Mouse (Mus musculus): ENCODE data around the gene Rftn1. TPM values are rescaled to one million over a fixed set of nuclear protein-coding genes. Genes with fewer than 3 reads are reported as not detected.
A peak's percentile ranks its signal among the peaks of the same experiment; 100 is the strongest.

The Rftn1 gene
- total RNA-seq, 2 experiments from 2014 or later = 13.2 to 29.8 TPM

- no peak for ATAC-seq (replicated peaks; ENCODE audit: poor library complexity)
These were observed 195.2 kb downstream of the Rftn1 start for GRCm38 (mm10) chr17:49995226-49995625.

DNA sequence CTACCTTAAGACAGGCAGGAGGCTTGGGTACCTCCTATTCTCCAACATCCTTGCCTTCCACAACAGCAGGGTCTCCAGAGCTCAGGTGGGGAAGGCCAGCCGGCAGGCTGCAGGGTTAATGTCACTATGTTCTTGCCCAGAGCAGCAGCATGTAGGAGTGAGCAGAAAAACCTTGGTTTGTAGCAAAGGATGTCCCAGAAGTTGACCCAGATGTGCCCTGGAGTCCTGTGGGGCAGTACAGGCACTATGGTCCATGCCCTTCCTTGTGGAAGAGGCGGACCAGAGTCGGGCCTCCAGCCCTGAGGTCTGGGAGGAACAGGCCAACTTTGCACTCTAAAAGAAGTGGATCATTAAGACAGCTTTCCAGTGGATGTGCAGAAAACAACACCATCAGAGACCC is 196.8 kb downstream of the Rftn1 start:
- no peak for ATAC-seq (replicated peaks; ENCODE audit: poor library complexity)

- no peak for ATAC-seq (replicated peaks; ENCODE audit: poor library complexity)
These were observed 197.6 kb downstream of the Rftn1 start for GRCm38 (mm10) chr17:49992625-49993603.

GRCm38 (mm10) chr17:49989583-49989982 is 200.9 kb downstream of the Rftn1 start:
- no peak for ATAC-seq (replicated peaks; ENCODE audit: poor library complexity)

- no peak for ATAC-seq (replicated peaks; ENCODE audit: poor library complexity)
These were observed 203.4 kb downstream of the Rftn1 start for GRCm38 (mm10) chr17:49987095-49987494.

- ATAC-seq (replicated peaks; ENCODE audit: poor library complexity) = no peak
These were observed 207.0 kb downstream of the Rftn1 start for GRCm38 (mm10) chr17:49983478-49983877.

- peak; percentile 24 for ATAC-seq (replicated peaks; ENCODE audit: poor library complexity)
These were observed 207.7 kb downstream of the Rftn1 start for GRCm38 (mm10) chr17:49982611-49983390.

GRCm38 (mm10) chr17:49981591-49981990 is 208.9 kb downstream of the Rftn1 start:
- ATAC-seq (replicated peaks; ENCODE audit: poor library complexity) = no peak

GRCm38 (mm10) chr17:49979761-49980285 is 210.7 kb downstream of the Rftn1 start:
- ATAC-seq (replicated peaks; ENCODE audit: poor library complexity) = no peak

- no peak for ATAC-seq (replicated peaks; ENCODE audit: poor library complexity)
These were observed 213.1 kb downstream of the Rftn1 start for GRCm38 (mm10) chr17:49977424-49977790.

DNA sequence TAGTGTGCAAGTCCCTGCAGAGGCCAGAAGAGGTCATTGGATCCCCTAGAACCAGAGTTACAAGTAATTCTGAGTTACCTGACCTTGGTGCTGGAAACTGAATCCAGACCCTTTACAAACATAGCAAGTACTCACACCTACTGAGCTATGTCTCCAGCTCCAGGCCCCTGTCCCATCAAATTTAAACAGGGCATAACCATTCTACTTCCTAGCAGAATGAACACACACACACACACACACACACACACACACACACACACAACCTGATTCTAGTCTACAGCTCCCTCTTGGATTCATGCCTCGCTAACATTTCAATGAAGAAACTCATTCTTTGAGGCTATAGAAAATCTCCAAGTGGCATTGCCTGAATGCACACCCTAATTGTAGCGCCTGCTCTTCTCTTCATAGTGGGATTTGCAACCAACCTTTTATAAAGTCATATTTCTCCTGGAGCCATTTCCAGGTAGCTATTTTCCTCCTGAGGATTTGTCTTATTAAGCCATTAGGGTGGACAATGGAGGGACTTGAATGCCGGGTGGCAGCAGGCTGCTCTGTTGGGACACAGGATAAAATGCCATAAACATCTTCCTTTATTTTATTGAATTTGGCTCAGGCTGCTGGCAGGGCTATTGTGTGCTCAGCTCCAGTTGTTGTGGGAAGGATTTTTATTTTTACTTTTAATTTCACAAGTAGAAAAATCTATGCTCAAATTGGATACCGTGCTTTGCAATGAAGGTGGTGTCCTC is 213.6 kb downstream of the Rftn1 start:
- no peak for ATAC-seq (replicated peaks; ENCODE audit: poor library complexity)

GRCm38 (mm10) chr17:49975481-49975880 is 215.0 kb downstream of the Rftn1 start:
- ATAC-seq (replicated peaks; ENCODE audit: poor library complexity) = no peak

DNA sequence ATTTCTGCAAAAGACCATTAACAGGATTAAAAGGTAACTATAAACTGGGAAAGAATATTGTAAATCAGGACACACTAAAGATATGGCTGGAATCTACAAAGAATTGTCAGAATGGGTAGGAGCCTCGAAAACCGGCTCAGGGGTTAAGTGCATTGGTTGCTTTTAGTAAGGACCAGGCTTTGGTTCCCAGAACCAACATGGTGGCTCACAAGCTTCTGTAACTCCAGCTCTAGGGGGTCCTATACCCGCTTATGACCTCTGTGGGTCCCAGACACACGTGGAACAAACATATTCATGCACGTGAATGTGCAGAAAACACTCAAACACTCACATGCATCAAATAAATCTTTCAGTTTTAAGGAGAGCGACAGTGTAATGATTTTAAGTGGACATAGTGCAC is 215.5 kb downstream of the Rftn1 start:
- no peak for ATAC-seq (replicated peaks; ENCODE audit: poor library complexity)

DNA sequence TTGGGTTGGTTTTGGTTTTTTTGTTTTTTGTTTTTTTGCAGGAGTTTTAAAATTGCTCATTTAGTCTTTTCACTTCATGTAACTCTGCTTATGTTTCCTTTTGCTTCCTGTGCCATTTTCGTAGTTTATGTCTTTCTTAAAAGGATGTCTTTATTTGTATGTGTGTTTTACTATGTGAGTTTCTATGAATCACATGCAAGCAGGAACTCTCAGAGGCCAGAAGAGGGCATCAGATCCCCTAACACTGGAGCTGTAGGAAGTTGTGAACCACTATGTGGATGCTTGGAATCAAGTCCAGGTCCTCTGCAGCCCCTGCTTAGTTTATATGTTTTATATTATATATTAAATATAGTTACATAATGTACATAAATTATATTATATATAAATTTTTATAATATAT is 218.3 kb downstream of the Rftn1 start:
- ATAC-seq (replicated peaks; ENCODE audit: poor library complexity) = no peak

DNA sequence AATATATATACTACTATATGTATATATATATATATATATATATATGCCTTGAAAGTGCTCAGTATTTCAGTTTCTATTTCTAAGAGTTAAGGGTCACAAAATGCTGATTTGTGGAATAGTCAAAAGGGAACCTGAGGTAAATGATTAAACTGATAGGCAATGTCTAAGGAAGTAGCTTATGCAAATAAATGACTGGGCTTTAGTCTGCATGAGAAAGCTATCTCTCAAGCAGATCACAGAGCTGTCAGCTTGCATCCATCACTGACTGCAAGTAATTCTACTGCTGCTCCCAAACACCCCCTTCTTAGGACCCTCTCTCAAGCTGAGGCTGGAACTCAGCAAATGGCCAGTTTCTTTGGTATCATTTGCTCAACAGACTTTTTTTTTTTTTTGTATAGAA is 219.4 kb downstream of the Rftn1 start:
- no peak for ATAC-seq (replicated peaks; ENCODE audit: poor library complexity)

- peak; percentile 84 for ATAC-seq (replicated peaks; ENCODE audit: poor library complexity)
These were observed 221.8 kb downstream of the Rftn1 start for GRCm38 (mm10) chr17:49968467-49969207.

DNA sequence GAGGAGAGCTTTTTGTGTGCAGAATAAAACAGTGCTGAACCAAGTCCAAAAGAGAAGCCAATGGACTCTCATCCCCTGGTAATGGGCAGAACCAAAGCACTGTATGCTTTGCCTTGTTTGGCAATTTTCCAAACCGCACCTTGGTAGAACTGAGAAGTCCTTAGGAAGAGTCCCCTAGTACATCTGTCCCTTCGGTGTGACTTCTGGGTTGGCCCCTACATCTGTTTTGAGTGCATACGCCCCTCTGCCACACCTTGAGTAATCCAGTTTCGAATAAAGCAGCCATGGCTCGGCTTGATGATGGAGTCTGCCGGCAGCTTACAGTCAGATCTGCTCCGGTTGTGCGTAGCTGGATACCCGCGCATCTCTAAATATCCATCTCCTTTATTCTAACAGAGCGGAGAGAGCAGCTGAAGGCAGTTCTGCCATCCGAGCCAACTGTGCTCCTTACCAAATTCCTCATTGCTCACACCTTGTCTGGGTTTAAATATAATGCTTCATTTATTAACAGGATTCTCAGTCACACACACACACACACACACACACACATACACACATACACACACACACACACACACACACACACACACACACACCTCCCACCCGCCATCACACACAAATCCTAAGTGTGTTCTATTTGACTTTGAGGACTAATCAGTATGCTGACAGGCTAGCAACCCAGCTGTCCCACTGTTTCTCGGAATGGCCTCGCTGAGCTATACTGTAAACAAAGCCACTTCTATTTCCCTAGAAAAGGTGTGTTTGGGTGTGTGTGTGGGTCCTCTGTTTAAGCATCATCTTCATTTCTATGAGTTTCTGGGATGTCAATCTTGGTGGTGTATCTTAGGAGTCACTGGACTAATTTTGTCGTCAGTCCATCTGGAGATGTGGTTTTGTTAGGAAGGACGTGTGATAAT is 224.4 kb downstream of the Rftn1 start:
- no peak for ATAC-seq (replicated peaks; ENCODE audit: poor library complexity)

DNA sequence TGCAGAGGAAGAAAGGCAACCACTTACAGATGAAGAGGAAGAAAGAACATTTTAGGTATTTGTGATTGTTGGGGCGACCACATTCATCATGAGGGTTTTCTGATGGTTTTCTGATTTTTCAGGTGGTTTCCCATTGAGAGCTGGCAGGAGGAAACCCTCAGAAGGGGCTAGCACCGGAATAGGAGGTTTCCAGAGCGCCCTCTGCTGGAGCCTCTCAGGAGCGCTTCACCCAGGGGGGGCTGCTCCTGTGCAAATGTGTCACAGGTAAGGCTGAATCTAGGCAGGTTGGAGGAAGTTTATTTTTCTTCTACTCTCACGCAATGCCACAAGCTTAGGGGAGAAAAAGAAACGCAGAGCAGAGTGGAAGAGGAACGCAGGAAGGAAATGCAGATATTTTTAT is 225.4 kb downstream of the Rftn1 start:
- no peak for ATAC-seq (replicated peaks; ENCODE audit: poor library complexity)

GRCm38 (mm10) chr17:49964471-49964870 is 226.0 kb downstream of the Rftn1 start:
- no peak for ATAC-seq (replicated peaks; ENCODE audit: poor library complexity)
